Mouse (Mus musculus) heart, embryonic 14.5 days (tissue): ENCODE measurements around the gene Aqp8. TPM values are rescaled to one million over a fixed set of nuclear protein-coding genes. Genes with fewer than 3 reads are reported as not detected.

Experiments used
- ATAC-seq: fragments of 200-750 bp; cut with Nextera tagmentation; 2 replicates; pipeline ENCODE4 v1.8.0; 2017; ENCODE audit warnings: low read depth, moderate TSS enrichment; ENCODE audit not compliant: insufficient number of reproducible peaks, insufficient read depth, low FRiP score
- H3K27ac ChIP-seq, 2 experiments: fragments of 200-500 bp in 1 of 2; fragments of 300-500 bp in 1 of 2; sonication (generic) in 1 of 2; replicated peaks in 1 of 2; 2 replicates each; pipeline ENCODE4 v1.5.1; 2012 to 2014; ENCODE audit warnings: low read depth in 2 of 2, low read length in 2 of 2, control low read depth in 1 of 2, mild to moderate bottlenecking in 1 of 2, mixed read lengths in 1 of 2; ENCODE audit not compliant: control insufficient read depth in 1 of 2, insufficient read depth in 1 of 2
- H3K27me3 ChIP-seq: fragments of 300-500 bp; sonication (generic); 2 replicates; pipeline ENCODE4 v1.6.1; 2014; ENCODE audit warnings: mild to moderate bottlenecking, low read length, control low read depth; ENCODE audit not compliant: control insufficient read depth, insufficient read depth
- H3K36me3 ChIP-seq: fragments of 300-500 bp; sonication (generic); 2 replicates; pipeline ENCODE4 v1.6.1; 2014; ENCODE audit warnings: mild to moderate bottlenecking, control low read depth, low read length, mixed read lengths; ENCODE audit not compliant: control insufficient read depth, insufficient read depth
- H3K4me1 ChIP-seq, 2 experiments: fragments of 200-500 bp in 1 of 2; fragments of 300-500 bp in 1 of 2; sonication (generic) in 1 of 2; 2 replicates each; pipeline ENCODE4 v1.6.1; 2012 to 2014; ENCODE audit warnings: low read length in 2 of 2, control low read depth in 1 of 2, mixed read lengths in 1 of 2; ENCODE audit not compliant: control insufficient read depth in 2 of 2, insufficient read depth in 2 of 2
- H3K4me2 ChIP-seq: fragments of 300-500 bp; sonication (generic); 2 replicates; pipeline ENCODE4 v1.6.1; 2014; ENCODE audit warnings: mild to moderate bottlenecking, low read length
- H3K4me3 ChIP-seq, 2 experiments: fragments of 200-500 bp in 1 of 2; fragments of 300-500 bp in 1 of 2; sonication (generic) in 1 of 2; 2 replicates each; pipeline ENCODE4 v1.5.1; 2012 to 2014; ENCODE audit warnings: low read length in 2 of 2, mild to moderate bottlenecking in 2 of 2, control low read depth in 1 of 2, low read depth in 1 of 2, moderate library complexity in 1 of 2; ENCODE audit not compliant: control insufficient read depth in 1 of 2, insufficient read depth in 1 of 2
- H3K9ac ChIP-seq: fragments of 300-500 bp; sonication (generic); 2 replicates; pipeline ENCODE4 v1.6.1; 2014; ENCODE audit warnings: mild to moderate bottlenecking, low read length
- H3K9me3 ChIP-seq: fragments of 300-500 bp; sonication (generic); 2 replicates; pipeline ENCODE4 v1.6.1; 2016; ENCODE audit warnings: low read length, control low read depth; ENCODE audit not compliant: control insufficient read depth
- WGBS: fragments of 180-500 bp; shearing (Covaris S2); extraction: QIAGEN DNeasy Blood & Tissue Kit; methylation state at CpG from one replicate; pipeline ENCODE4 v1.1.7; 2014; 5-methylcytosine and 5-hydroxymethylcytosine counted together
- polyA plus RNA-seq: library from polyadenylated mRNA; unstranded; fragments of >200 nt; fragmentation: Nextera tagmentation; extraction: Ambion mirVana; gene quantifications from 2 replicates; pipeline ENCODE4 v1.2.1, GENCODE M21; 2014

The Aqp8 gene
- polyA plus RNA-seq, 1 experiment from 2014 or later, result 2.4 TPM

- WGBS, result 50% methylated on average over 5 of the region's 5 CpGs
Observed at GRCm38 (mm10) chr7:123487703-123488102, 25.6 kb downstream of the Aqp8 start.

GRCm38 (mm10) chr7:123499481-123500238 lies 37.6 kb downstream of the Aqp8 start:
- H3K4me3 ChIP-seq, result peak overlapping the region; percentile 50 to 64
- H3K9ac ChIP-seq, result peak overlapping the region; percentile 78
- no peak overlapping the region for H3K27ac ChIP-seq
- WGBS, result 41% methylated on average over 19 of the region's 19 CpGs
- H3K9me3 ChIP-seq, result no peaks in the 10 kb centered on the region
- peaks cover 12% of the 10 kb centered on the region; the same call in 1 of the 2 replicates for H3K36me3 ChIP-seq
- H3K27me3 ChIP-seq, result no peaks in the 10 kb centered on the region
- H3K4me2 ChIP-seq, result peak overlapping the region; percentile 97
- peaks cover 4 to 6% of the 10 kb centered on the region in 2 experiments; a peak in 2 of 4 replicates for H3K4me1 ChIP-seq
- no peak for ATAC-seq

More at GRCm38 (mm10) chr7:123487703-123488102, 25.6 kb downstream of the Aqp8 start:
- H3K4me1 ChIP-seq, result peaks cover 0 to 4% of the 10 kb centered on the region in 2 experiments; a peak in 1 of 4 replicates
- H3K4me2 ChIP-seq, result no peak overlapping the region
- no peak overlapping the region for H3K9ac ChIP-seq
- no peak for ATAC-seq
- H3K36me3 ChIP-seq, result no peaks in the 10 kb centered on the region
- H3K27ac ChIP-seq, result no peak overlapping the region
- H3K9me3 ChIP-seq, result no peaks in the 10 kb centered on the region
- H3K27me3 ChIP-seq, result no peaks in the 10 kb centered on the region
- H3K4me3 ChIP-seq, result no peak overlapping the region

GRCm38 (mm10) chr7:123500239-123501219 lies 38.4 kb downstream of the Aqp8 start, which contains the start of gene Zkscan2:
Gene Zkscan2, minus strand, starts transcription at chr7:123500449.
- Histone ChIP-seq H3K4me2 (peak within 1 kb of the TSS; percentile 97), H3K36me3 (peaks cover 9% of the 10 kb centered on the region; the same call in 1 of the 2 replicates), H3K27ac (peak within 1 kb of the TSS in 1 of 2 experiments; percentile 2; a peak in 1 of 4 replicates), H3K9me3 (no peaks in the 10 kb centered on the region), H3K4me3 (peak within 1 kb of the TSS; percentile 50 to 64), H3K4me1 (peaks cover 4 to 6% of the 10 kb centered on the region in 2 experiments; a peak in 2 of 4 replicates), H3K27me3 (no peaks in the 10 kb centered on the region), H3K9ac (peak within 1 kb of the TSS; percentile 78)
- 1% methylated on average over 71 of the region's 71 CpGs for WGBS
- ATAC-seq, result peak; percentile 89

GRCm38 (mm10) chr7:123503358-123503757 lies 41.3 kb downstream of the Aqp8 start:
- 20% methylated on average over 1 of the region's 1 CpGs for WGBS
- no peaks in the 10 kb centered on the region for H3K36me3 ChIP-seq
- H3K4me2 ChIP-seq, result no peak overlapping the region
- no peak overlapping the region for H3K9ac ChIP-seq
- H3K4me1 ChIP-seq, result peaks cover 4 to 6% of the 10 kb centered on the region in 2 experiments; a peak in 2 of 4 replicates
- no peak overlapping the region for H3K4me3 ChIP-seq
- H3K9me3 ChIP-seq, result peaks cover 13% of the 10 kb centered on the region; the same call in 1 of the 2 replicates
- no peak overlapping the region for H3K27ac ChIP-seq
- H3K27me3 ChIP-seq, result no peaks in the 10 kb centered on the region
- no peak for ATAC-seq

GRCm38 (mm10) chr7:123507946-123508345 lies 45.9 kb downstream of the Aqp8 start:
- H3K4me2 ChIP-seq, result no peak overlapping the region
- no peak overlapping the region for H3K27ac ChIP-seq
- no peak overlapping the region for H3K9ac ChIP-seq
- no peak overlapping the region for H3K4me3 ChIP-seq
- H3K9me3 ChIP-seq, result peaks cover 13% of the 10 kb centered on the region; the same call in 1 of the 2 replicates
- 75% methylated on average over 7 of the region's 7 CpGs for WGBS
- H3K27me3 ChIP-seq, result no peaks in the 10 kb centered on the region
- ATAC-seq, result no peak
- H3K4me1 ChIP-seq, result no peaks in the 10 kb centered on the region
- no peaks in the 10 kb centered on the region for H3K36me3 ChIP-seq

Other genes with a start within 250 kb of the Aqp8 start
- 0.51 TPM in 1 of 2 replicates, not detected in the other for gene Slc5a11, start 247.5 kb upstream of the Aqp8 start, polyA plus RNA-seq
- gene Lcmt1, start 92.5 kb upstream of the Aqp8 start, polyA plus RNA-seq, result 39.6 and 40.4 TPM in 2 replicates
- gene Arhgap17, start 92.4 kb upstream of the Aqp8 start, polyA plus RNA-seq, result 17.4 and 19.2 TPM in 2 replicates
- gene Zkscan2, start 38.2 kb downstream of the Aqp8 start, polyA plus RNA-seq, result 2.7 and 2.8 TPM in 2 replicates